Mouse (Mus musculus): Measurements from ENCODE around the gene Aldh2.

DNA sequence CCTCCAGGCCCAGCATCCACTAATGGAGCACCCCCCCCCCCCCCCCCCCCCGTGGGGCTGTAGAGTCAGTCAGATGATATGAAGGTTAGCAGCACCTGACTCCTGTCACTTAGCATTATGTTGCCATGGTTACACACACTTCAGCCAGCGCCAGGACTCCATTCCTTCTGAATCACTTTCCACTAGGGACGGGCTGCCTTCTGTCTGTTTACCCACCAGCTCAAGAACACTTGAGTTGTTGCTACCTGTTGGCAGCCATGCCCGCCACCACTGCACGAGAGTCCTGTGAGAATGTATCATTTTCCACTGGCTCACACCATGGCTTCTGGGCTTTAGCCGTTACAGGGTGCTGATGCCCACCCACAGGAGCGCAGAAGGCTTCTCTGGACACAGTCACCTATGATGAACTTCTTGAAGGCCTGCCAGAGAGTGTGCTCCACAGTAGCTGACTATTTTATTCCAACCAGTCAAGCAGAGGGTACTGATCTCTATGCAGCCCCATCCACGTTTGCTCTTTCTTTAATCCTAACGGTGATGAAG, 23.7 kb downstream of the Aldh2 start:
- TF ChIP-seq CTCF (IDR thresholded peaks at IDR 0.05; ENCODE audit: low read depth) (no peak), EP300 (IDR thresholded peaks at IDR 0.05; ENCODE audit: low read depth) (no peak)

All from heart, postnatal 0 days (tissue).